Mouse (Mus musculus): Measurements from ENCODE around the gene Cacna1s.

DNA sequence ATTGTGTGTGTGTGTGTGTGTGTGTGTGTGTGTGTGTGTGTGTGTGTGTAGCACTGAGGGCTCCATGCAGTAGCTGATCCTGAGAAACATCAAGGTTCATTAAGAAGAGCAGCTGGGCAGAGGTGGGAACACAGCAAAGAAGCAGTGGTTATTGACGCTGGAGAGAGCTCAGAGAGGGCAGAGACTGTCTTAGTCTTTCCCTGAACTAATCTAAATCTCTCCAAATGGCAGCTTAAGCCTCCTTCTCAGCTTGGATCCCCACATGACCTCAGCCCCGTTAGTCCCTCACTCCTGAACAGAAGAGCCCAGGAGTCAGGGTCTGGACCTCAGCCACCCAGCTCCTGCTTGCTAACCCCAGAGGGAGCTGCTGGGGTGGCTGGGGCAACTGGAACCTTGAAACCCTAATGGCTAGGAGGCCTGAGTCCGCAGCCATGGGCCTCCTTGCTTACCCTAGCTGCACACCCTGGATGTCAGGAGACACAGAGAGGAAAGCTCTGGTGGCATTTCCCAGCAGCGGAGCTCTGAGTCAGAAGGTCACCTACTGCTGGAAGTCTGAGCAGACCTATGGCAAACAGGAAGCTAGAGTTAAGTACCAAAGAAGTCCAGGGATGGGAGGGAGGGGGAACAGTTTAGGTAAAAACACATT, 76.5 kb downstream of the Cacna1s start:
- TF ChIP-seq EP300 (IDR thresholded peaks at IDR 0.05; ENCODE audit: low read depth) (no peak), CTCF (IDR thresholded peaks at IDR 0.05; ENCODE audit: low read depth) (no peak)
